Mouse (Mus musculus) heart, postnatal 10 days (tissue): ENCODE results near the gene Cdh4. TPM values are rescaled to one million over a fixed set of nuclear protein-coding genes. Genes with fewer than 3 reads are reported as not detected.

Experiments
- DNase-seq, 2 experiments: peaks; one replicate each; pipeline ENCODE4 v3.0.0; 2021
- intact Hi-C: fragments of 180-260 bp; cut with DNase I; formaldehyde crosslinking; loops from one replicate; pipeline ENCODE4 v1.15.1; 2025
- total RNA-seq, 2 experiments: library from RNA; stranded (reverse); gene quantifications; 2 replicates each; pipeline ENCODE4 v1.2.3; 2021

Cdh4 gene
- total RNA-seq, 2 experiments from 2014 or later = 0.99 to 1.7 TPM

- DNase-seq = no peak
- intact Hi-C loops = loop anchor here (5.0 kb wide), 1 partner anchor 100 kb away; no protein-coding TSS in a partner anchor
Measured at GRCm38 (mm10) chr2:179767527-179767849, 325.3 kb downstream of the Cdh4 start.

DNA sequence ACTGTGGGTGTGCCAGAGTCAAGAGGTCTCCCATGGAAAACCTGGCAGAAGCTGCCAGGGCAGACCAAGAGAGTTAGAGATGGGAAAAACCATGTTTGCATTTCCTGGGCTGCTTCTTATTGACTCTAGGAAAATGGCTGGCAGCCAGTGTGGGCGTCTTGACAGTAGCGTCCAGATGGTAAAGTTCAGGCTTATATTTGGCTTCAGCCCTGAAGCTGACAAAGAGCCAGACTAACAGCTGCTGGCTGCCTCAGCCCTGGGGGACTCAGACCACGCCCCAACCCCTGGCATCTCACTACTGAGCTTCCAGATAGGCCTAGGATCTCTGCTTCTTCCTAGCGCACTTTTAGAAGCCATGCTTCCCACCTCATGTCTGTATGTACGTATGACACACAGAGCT, 326.9 kb downstream of the Cdh4 start:
- peak; percentile 75 to 81 for DNase-seq
- intact Hi-C loops = loop anchor here (5.0 kb wide), 1 partner anchor 98 kb away; no protein-coding TSS in a partner anchor

DNA sequence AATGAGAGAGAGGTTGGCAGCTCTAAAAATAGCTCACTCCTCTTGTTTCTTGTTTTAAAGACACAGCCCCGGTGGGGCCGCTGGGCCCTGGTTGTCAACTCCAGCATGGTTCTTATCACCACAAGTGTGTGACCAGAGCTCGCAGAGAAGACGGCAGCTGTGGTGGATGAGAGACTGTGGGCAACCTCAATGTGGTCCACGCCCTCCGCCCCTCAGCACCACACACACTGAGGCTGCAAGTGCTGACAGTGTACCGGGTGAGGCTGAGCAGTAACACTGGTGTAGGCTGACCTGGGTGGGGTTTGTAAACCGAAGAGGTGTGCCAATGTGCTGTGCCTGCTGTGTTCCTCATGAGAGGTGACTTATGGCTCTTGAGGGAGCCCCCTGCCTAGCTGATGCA, 327.7 kb downstream of the Cdh4 start:
- DNase-seq = no peak
- intact Hi-C loops = loop anchor here (5.0 kb wide), 1 partner anchor 97 kb away; no protein-coding TSS in a partner anchor

DNA sequence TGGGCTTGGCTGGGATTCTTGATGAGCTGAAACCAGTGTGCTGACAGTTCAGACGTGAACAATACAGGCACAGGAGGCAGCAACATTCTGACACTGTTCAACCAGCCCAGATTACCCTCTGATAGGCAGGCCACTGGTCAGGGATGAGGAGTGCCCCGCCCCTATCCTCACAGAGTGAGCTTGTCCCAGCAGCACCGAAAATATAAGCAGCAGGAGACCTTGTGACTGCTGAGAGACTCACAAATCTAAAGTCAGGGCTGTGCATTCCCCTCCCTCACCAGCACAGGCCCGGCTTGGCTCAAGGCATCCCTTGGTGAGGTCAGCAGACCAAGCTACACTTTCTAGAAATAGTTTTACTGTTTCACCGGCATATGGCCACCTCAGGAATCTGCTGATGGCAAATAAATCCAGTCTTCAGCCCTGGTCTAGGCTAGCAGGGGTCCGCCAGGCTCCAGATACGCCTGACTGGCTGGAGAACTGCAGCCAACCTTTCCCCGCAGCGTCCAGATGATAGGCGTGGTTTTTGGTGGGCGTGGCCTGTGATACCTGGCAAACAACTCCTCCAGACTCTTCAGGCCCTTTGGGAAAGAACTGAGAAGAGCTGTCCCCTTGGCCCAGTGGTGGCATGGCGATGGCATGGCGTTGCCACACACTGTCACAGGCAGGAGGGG, 332.3 kb downstream of the Cdh4 start:
- no peak for DNase-seq
- intact Hi-C loops = no loop called here

DNA sequence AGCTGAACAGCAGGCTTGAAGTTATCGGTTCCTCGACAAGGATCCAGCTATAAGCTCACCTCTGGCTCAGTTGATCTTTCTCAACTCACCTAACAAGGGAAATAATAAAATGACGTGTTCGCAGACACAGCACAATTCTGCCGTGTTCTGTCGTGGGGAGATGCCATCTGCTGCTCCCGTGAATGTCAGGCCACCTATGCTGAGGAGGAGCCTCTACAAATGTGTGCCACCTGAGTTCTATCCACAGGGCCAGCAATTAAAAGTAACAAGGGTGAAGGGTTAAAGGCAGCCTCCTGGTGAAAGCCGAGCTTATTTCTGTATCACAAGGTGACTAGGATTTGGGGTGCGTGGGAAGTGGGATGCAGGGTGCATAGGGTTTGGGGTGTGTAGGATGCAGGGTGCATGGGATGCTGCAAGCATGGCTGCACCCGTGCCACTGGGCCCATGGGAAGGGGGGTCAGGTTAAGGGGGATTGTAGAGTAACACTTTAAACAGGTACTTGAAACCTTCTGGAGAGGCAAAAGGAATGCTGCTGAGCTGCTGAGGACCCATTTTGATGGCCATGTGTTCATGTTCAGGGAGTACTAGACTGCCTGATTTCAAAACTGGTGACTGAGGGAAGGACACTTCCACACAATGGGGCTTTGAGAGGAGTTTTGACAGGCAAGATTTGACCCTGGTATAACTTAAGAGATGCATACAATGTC, 333.9 kb downstream of the Cdh4 start:
- intact Hi-C loops = no loop called here
- no peak for DNase-seq

DNA sequence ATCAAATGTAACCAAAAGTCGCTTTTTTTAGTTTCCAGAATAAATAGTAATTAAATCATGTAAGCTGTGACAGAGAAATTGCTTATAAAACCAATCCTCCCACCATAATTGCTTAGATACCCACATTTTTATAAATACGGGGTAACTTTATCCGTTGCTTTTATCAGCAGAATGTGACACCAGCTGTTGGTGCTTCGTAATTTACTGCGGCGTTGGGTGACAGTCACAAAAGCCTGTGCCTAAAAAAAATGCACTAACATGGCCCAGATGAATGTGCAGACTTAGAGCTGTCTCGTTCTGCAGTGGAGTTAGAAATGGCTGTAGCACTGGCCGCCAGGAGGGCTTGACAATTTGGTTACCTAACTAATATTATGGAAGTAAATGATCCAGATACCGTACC, 337.0 kb downstream of the Cdh4 start:
- no peak for DNase-seq
- intact Hi-C loops = no loop called here

GRCm38 (mm10) chr2:179780961-179781360, 338.7 kb downstream of the Cdh4 start:
- intact Hi-C loops = no loop called here
- DNase-seq = no peak

DNA sequence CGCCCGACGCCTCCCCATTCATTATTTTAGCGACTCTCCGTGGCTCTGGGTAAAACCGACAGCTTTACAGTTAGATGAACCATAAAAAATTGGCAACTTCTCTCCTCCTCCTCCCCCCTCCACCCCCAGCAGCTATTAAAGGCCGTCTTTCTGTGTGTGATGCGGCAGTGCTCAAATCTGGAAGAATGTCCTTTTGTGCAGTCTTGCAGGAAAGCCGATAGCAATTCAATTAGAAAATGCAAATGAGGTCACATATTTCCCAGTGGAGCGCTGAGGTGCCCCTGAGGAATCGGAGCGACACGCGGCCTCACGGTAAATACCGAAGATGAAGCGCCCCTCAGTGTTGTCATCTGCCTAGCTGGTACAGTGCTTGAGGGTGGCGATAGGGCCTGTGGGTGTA, 345.0 kb downstream of the Cdh4 start:
- intact Hi-C loops = no loop called here
- no peak for DNase-seq

- DNase-seq = no peak
- intact Hi-C loops = no loop called here
Measured at GRCm38 (mm10) chr2:179787797-179788196, 345.6 kb downstream of the Cdh4 start.

GRCm38 (mm10) chr2:179790684-179791083, 348.5 kb downstream of the Cdh4 start:
- DNase-seq = no peak
- intact Hi-C loops = no loop called here

DNA sequence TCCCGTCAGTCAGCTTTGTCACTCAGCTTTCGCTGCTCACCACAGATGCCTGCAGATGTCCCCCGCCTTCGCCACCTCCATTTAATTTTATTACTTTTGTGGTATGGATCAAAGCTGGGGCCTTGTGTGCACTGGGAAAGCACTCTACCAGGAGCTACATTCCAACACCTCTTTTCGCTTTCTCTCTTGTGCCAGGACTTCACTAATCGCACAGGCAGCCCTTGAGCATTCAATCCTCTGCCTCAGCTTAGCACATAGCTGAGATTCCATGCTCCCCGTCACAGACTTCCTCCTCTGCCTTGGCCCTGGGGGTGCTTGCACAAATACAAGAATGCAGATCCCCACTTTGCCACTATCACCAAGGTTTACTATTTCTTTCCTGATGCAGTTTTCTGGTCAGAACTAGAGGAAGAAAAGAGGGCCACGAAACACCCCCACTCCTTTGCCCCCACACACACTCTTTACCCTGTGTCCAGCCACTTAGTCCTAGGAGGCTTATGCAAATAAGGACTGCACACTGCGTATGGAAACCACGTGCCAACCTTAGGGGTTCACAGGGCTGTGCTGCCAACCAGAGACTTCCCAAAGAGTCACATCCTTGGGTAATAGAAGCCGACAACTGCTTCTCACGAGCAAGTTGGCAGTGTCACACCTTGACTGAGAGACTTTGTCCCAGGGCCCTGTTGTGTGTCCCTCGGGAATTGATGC, 350.3 kb downstream of the Cdh4 start:
- intact Hi-C loops = no loop called here
- DNase-seq = peak; percentile 16 to 17

DNA sequence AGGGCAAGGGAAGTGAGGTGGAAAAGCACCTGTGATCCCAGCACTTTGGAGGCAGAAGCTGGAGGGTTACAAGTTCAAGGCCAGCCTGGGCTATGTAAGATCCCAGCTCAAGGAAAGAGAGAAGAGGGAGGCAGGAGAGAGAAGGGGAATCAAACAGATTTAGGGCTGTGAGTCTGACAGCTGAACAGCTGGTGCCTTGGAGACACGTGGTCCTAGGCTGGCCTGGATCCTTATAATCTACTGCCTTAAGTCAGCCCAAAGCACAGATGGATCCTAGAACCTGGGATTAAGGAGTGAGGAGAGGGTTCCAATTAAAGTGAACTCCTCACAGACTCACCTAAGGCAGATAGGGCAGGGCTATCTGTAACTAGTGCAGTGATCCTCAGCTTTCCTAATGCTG, 352.1 kb downstream of the Cdh4 start:
- no peak for DNase-seq
- intact Hi-C loops = no loop called here

- intact Hi-C loops = no loop called here
- no peak for DNase-seq
Measured at GRCm38 (mm10) chr2:179795452-179795851, 353.2 kb downstream of the Cdh4 start.

- peak; percentile 22 to 27 for DNase-seq
Measured at GRCm38 (mm10) chr2:179799906-179800532, 357.8 kb downstream of the Cdh4 start.

GRCm38 (mm10) chr2:179801042-179801441, 358.8 kb downstream of the Cdh4 start:
- intact Hi-C loops = no loop called here
- no peak for DNase-seq

More at GRCm38 (mm10) chr2:179799906-179800532, 357.8 kb downstream of the Cdh4 start:
- intact Hi-C loops = no loop called here

DNA sequence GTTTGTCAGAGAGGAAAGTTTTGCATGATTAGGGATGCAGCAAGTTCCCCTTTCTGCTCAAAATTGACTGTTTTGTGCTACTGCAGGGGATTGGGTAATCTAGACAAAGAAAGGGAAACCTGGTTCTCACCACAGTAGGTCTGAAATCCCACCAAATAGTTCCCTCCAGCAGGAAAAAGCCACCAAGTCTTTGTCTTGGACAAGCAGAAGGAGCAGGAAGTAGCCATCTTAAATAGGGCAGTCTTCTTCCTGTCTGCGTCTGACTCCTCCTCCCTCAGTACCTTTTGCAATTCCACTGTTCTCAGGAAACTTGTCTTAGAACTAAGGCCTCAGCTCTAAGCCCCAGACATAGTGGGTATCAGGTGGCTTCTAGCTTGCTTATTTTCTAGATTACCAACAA, 360.2 kb downstream of the Cdh4 start:
- DNase-seq = no peak
- intact Hi-C loops = no loop called here

DNA sequence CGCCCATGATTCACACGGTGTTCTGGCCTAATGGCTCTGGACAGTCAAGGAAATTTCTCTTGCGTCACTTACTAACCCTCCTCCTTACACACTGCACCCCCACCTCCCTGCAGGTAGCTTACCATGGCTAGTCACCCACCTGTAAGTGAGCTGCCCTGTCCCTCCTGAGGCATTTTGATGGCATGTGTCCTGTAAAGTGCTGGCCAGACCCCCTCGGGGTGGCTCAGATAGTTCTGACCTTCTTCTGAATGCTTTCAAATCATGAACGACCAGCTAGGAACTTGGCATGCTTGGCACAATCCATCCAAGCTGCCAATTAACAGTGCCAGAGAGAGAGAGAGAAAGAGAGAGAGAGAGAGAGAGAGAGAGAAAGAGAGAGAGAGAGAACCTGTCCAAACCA, 368.9 kb downstream of the Cdh4 start:
- no peak for DNase-seq
- intact Hi-C loops = no loop called here

GRCm38 (mm10) chr2:179813035-179813827, 371.0 kb downstream of the Cdh4 start:
- intact Hi-C loops = no loop called here

DNA sequence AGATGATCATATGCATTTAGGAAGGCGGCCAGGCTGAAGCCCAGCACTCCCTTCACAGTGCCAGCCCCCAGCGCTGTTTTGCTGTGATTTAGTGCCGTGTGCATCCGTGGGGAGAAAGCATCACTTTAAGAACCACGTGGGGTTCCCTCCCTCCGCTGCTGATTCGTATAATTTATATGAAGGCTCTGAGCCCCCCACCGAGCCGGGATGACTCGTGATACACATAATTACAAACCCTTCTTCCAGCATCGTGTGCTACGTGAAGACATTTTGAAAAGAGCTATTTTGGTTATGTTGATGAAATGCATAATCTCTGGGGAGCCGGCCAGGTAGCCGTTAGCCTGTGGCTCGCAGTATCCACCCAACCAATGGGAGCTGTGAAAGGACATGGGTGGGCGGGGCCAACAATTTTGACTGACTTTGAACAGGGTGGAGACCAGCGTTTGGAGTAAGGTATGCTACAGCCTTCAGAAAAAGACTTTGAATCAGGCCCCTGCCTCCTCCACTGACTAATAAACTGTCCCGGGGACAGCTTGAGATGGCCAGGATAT, 382.6 kb downstream of the Cdh4 start:
- DNase-seq = no peak
- intact Hi-C loops = no loop called here

More at GRCm38 (mm10) chr2:179813035-179813827, 371.0 kb downstream of the Cdh4 start:
- DNase-seq = no peak

- no peak for DNase-seq
- intact Hi-C loops = no loop called here
Measured at GRCm38 (mm10) chr2:179828968-179829367, 386.7 kb downstream of the Cdh4 start.
